Mouse (Mus musculus): Measurements from ENCODE around the gene Uhrf1bp1.

- TF ChIP-seq CTCF (IDR thresholded peaks at IDR 0.05; ENCODE audit: low read depth, low read length) = no peak
- TF ChIP-seq POLR2A (IDR thresholded peaks at IDR 0.05; ENCODE audit: extremely low read depth, insufficient read depth, low read length) = no peak
These were observed 78.1 kb downstream of the Uhrf1bp1 start for GRCm38 (mm10) chr17:27934136-27934910.

Data from liver, adult 2 months (tissue).